Mouse (Mus musculus) lung, postnatal 25 days (tissue): ENCODE results near the gene Mecom.
A peak's percentile ranks its signal among the peaks of the same experiment; 100 is the strongest.
"Not testable (repeated sequence)": the region's sequence is repeated elsewhere in the genome, so short reads cannot be mapped to it uniquely, and the experiment has no call there.

Source experiments
- DNase-seq: peaks from one replicate; pipeline ENCODE4 v3.0.0; 2022; ENCODE audit warnings: low spot score

Mecom gene

DNA sequence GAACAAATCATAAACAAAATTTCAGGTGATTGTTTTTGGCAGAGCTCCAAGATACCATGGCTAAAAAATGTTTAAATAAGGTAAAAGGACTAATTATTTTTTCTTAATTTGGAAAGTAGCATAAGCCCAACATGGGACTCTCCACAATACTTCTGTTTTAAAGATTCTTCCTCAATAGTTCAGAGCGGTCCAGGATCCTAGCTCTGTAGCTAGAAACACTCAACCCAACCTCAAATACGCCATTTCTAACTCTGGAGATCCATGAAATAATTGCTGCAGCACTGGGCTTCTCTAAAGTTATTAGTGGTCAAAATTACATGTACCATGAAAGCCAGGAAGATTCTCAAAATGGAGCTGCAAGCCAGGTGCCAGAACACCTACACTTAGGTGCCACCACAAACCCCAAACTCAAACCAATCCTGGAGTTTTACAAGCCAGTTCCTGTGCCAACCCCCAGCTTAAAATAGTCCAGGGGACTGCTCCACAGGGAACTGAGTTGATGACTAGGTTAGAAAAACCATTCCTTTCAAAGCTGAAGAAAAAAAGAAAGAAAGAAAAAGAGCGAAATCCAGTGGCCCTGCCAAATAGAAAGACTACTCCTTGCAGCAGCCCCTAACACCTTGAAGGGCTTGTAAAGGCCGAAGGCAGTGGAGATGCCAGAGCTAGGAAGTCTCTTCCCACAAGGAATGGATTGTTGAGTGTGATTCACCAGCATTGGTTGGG, 102.4 kb downstream of the Mecom start:
- no peak for DNase-seq

DNA sequence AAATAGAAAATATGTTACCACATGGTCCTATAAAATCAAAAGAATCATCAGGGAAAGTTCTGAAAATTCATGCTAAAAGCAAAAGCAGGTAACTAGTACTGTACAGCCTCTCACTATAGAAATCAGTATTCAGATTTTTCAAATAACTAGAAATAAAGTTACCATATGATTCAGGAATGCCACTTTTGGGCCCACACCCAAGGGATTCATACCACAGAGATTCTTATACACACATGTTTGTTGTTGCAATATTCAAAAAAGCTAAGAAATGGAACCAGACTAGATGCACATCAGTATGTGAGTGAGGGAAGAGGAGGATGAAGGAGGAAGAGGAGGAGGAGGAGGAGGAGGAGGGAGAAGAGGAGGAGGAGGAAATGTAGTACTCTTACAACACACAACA, 106.2 kb downstream of the Mecom start:
- DNase-seq: no peak

DNA sequence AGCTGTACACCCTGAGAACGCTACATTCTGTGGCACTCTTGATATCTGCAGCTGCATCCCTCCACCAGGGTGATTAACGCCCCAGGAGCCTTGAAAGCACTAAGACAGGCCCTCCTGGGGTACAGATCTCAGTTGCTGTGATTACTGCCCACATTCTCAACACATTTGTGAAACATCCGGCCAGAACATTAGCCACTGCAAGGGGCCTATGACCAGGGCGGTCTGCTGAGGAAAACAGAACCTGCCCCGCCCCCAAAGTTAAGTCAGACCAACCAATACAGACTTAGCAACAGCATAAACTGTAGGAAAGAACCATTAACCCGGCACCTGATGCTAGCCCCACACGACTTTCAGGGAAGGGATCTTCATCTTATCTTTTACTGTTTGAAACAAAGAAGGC, 109.8 kb downstream of the Mecom start:
- no peak for DNase-seq

DNA sequence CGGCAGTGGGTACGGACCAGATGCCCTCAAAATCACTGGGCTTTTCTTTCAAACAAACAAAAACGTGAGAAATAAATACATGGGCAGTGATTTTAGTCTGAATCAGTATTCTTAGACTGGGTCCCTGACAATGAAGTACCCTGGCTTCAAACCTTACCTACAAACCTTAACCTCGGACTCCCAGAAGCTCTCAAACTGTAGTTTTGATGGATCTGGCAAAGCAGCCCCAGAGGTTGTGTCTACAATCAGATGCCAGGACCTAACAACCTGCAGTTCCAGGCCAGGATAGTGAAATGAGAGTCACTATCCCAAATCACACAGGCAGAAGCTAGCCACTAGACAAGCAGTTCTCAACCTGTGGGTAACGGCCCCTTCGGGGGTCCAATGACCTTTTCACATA, 111.2 kb downstream of the Mecom start:
- no peak for DNase-seq

DNA sequence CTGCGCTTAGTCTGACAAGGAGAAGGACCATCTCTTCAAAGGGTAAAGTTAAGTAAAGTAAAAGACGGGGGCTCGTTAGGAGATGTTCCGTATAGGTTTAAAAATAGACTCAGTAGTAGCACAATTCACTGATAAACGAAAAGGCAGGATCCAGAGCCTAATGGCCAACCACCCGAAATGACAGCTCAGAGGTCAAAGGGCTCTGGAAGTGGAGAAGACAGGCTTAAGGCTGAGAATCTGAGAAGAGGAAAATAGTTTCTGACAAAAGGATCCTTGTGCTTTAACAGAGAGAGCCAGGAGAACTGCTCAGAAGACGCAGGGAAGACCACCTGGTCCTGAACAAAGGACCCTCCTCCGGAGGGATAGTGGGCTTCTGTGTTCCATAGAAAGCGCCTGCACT, 111.7 kb downstream of the Mecom start:
- DNase-seq: no peak

DNA sequence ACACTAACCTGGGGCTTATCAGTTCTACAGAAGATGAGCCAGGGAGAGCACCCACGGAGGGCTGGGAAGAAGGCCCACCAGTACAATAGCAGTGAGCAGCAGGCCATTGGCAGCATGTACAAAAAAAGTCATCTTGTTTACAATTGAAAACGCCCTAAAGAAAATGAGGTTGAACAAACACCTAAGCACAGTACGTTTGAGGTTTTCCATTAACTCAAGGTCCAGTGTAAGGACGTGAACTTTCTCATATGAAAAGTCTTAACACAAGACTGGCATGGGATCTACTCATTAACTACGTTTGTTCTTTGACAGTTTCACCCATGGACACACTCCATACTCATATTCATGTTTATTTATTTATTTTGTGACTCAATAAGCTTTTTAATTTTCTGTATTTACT, 118.9 kb downstream of the Mecom start:
- no peak for DNase-seq

DNA sequence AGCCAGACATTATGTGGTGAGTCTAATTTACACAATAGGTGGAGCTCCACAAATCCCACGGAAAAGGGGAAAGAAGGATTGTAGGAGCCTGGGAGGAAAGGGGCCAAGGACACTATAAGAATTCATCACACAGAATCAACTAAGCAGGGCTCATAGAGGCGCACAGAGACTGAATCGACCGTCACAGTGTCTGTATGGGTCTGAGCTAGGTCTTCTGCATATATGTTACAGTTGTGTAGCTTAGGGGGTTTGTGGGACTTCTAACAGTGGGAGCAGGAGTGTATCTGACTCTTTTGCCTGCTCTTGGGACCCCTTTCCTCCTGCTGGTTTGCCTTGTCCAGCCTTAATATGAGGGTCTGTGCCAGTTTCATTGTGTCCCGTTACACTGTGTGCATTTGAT, 123.8 kb downstream of the Mecom start:
- no peak for DNase-seq

DNA sequence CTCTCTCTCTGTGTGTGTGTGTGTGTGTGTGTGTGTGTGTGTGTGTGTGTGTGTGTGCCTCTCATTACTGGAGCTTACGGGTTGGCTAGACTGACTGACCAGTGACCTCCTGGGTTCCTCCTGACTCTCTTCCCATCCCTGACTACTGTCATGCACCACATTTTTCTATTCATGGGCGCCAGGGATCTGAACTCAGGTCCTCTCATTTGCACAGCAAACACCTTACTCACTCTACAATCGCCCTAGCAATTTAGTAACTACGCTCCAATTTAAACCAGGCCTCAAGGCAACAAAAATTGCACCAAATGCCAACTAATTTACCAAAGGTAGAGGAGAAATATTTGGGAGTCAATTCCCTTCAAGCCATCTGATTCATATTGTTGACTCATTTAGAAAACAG, 125.9 kb downstream of the Mecom start:
- DNase-seq: not testable (repeated sequence)

DNA sequence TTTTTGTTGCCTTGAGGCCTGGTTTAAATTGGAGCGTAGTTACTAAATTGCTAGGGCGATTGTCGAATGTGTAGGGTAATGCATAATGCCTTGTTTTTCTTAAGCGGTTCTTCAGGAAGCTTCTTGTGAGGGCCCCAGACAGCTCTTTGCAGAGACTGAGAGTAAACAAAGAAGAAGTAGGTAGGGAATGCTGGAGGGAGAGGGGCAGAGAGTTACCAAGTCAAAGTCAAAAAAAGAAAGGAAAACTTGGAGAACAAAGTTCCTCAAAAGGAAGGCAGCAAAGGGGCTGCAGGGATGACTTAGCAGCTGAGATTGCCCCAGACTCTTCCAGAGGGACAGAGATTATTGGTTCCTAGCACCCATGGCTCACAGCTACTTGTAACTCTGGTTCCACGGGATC, 126.9 kb downstream of the Mecom start:
- no peak for DNase-seq

DNA sequence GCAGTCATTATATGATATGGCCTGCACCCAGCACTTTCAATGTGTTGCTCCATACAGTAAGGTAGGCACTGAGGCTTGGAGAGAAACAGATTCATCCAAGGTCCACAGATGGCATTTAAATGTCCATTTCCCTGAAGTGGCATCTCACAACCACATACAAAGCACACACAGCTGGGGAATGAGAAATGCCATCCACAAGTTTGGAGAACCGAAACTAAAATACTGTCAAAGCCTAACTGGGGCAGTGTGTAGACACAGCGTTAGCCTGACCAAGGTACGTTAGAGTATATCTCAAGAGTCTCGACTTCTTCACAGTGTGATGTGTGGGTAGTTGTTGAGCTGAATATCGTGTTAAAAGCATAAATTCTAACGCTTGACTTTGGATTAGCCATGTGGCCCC, 133.6 kb downstream of the Mecom start:
- no peak for DNase-seq

DNA sequence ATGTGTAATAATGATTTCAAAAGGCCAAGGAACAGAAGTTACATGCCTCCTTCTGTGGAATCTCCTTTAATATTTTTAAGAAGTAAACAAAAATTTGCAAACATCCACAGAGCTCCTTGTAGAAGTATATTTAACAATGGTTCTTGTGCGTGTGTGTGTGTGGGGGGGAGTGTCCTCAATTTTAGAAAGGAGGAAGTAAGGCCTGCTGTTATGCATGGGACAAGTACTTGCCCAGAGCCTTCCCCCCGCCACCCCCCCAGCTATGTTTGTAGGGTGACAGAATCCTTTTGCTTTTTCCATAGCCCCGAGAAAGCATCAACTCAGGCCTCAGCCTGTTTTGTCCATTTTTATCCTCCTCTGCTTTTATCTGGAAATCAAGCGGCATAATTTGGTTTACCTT, 137.0 kb downstream of the Mecom start:
- DNase-seq: no peak

DNA sequence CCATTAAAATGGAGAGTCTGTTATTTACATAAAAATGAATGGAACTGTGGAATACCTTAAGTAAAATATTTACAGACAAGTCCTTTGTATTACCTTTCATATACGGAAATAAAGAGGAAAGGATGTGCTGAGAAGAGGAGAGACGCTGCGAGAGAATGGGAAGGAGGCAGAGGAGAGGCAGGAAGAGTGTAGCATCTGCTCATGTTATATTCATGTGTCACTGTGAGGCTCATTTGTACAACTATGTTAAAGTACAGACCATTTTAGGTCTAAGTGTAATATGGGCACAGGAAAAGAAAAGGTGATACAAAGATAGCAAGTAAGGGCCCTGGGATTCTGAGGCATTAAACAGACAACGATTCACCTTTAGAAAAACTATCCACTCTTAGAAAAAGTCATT, 143.0 kb downstream of the Mecom start:
- no peak for DNase-seq

DNA sequence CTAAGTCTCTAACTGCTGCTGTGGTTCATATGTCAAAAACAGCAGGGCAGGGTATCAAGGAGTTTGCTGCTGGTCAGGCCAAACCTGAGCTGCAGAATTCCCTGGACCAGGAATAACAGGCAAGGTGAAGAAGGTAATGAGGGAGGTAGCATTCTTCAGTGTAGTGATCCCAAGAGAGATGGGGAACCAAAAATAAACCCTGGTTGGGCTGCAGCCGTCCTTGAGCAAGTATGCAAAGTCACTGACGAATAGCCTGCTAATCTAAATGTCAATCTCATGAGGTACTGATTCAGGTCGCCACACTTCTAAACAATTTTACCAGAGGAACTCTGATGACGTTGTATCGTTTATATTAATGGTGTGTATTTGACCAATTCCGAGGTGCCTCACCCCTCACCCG, 148.9 kb downstream of the Mecom start:
- DNase-seq: no peak

DNA sequence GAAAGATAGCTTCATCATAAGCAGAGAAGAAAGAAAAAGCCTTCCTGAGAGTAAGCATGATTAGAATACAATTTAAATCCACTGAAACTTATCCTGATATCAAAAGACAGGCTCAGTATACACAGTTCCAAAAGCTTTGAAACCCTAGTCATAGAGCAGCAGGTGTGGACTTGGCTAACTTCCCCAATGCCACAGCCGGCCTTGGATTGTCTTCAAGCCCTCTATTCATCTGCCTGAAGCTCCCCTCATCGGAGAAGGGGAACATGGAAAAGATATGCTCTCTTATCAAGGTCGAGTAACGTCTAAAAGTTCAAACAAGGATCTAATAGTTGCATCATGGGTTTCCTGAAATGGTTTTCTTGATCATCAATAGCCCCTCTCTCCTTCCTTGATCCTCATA, 152.9 kb downstream of the Mecom start:
- DNase-seq: no peak

DNA sequence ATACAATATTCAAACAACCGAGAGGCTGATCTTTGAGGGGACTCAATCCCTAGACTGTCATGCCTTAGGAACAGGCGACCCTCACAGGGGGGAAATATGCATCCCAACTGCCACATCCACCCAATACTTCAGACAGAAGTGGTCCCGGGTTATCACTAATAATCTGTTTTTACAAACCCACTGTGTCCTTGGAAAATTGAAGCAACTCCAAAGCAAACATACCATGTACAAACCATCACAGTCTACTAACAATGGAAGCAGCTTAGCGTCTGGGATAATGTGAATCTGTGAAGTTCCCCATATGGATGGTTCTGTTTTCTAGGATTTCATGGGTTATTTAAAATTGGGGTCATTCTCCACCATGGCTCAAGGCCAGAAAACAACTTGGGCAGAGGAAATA, 155.1 kb downstream of the Mecom start:
- DNase-seq: no peak

DNA sequence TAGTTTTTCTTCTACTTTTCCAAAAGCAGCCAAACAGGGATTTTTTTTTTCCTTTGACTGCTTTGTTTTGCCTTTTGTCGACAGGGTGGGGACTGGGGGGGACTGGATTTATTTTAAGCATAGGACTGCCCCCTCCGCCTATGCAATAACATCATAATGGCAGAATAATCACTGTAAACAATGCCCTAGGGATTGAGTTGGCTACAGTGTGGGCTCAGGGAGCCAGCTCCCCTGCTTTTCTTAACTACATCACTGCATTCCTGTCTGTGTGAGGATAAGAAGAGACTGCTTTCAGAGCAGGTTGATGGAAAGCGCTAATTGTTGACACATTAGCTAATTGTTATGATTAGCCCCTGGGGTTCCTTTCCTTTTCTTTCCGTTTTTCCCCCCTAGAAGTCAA, 155.6 kb downstream of the Mecom start:
- DNase-seq: no peak

DNA sequence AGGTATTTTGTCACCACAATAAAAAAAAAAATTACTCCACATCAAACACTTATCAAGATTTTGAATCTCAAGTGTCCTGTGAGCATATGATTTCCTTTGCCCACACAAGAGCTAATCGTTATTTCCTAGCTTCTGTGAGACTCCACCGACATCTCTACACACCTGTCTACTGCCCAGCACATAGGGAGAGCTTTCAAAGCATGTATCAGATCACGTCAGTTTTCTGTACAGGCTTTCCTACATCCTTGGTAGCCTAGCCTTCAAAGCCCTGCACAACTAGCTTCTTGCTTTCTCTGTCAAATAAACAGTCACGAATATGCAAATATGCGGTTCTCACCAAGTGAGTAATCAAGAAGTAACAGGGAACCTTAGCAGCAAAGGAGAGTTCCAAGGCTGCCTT, 157.5 kb downstream of the Mecom start:
- no peak for DNase-seq

DNA sequence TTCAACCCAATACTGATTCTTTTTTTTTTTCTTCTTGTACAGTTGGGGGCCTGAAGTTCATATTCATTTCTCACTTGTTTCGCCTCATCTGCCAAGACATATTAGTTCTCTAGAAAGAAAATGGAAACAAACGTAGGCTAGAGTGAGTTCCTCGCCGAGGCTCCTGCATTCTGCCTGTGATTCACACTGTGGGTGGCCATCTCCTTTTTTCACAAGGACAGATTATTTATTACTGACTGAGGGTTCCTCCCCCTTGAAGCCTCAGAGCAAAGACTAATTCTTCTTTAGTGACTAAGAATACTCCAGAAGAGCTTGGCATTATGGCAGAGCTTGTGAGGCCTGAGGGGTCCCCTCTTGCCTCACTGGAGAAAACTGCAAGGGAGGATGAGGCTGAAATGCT, 167.5 kb downstream of the Mecom start:
- DNase-seq: no peak

DNA sequence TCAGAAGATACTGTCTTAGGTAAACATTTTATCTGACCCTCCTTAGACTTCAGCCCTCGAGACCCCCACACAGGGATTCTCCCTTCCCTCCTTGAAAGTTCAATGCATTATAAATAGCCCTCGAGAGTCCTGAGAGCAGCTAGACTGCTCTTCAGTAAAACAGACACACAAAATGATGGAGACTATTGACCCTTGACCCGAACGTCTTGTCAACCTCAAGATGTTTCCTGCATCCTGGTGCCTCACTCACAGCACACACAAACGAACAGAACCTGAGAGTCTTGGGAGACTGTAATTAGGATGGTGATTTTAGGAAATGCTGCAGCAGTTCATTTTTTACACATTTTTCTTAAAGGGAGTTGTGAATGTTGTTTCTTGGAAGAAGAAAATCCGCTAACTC, 168.5 kb downstream of the Mecom start:
- DNase-seq: no peak

DNA sequence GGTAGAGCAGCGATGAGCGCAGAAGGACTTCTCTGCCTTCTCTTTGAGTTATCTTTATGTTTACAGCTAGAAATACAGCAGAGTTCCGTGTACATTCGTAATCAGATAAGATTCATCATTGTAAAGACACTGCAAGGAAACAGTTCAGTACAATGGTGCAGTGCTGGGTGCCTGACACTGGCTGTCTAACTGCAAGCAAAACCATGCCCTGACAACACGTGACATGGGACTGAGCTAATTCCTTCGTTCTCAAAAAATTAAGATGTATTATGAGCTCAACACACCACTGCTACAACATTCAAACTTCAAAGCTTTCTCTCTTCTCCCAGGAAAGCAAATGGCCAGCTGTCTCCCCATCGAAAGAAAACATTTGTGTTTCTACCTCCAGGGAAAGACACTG, 176.3 kb downstream of the Mecom start:
- DNase-seq: no peak

DNA sequence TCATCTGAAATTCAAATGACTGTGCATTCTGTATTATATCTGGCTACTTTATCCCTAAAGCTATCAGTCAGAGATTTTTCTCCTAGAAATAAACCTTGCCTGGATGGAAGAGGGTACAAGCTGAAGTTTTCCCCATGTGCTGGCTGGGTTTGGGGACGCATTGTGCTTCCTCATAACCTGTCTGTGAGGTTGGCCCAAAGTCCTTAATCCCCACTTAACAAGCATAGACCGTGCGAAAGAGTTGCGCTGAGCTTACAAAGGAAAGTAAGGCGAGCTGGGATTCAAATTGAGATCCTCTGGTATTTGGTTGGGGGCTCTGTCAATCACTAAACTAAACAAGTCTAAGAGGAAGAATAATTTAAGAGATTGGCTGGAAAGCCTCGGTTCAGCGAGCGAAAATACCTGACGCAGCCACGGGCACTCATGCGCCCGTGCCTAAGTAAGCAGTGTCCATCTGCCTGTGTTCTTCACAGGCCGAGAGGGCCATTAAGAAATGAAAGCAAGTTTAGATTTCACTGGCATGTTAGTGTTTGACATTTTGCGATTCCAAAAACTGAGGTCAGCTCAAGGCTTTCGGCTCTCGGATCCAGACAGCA, 176.8 kb downstream of the Mecom start:
- no peak for DNase-seq

DNA sequence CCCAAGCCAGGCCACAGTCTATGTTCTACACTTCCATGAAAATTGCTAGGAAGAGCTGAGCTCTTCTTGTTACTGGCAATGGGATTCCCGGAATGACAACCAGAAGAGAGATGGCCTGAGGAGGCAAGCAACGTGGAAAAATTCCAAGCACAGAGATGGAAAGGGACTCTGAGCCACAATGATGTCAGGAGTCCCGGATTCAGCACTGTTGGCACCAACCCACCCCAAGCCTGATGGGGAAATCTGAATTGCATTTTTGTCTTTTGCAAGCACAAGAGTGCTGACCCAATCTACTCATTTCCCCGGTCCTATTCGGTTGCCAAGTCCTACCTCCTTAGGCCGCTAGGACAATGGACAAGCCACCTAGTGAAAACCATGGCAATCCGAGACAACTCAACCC, 181.2 kb downstream of the Mecom start:
- peak; percentile 18 for DNase-seq

DNA sequence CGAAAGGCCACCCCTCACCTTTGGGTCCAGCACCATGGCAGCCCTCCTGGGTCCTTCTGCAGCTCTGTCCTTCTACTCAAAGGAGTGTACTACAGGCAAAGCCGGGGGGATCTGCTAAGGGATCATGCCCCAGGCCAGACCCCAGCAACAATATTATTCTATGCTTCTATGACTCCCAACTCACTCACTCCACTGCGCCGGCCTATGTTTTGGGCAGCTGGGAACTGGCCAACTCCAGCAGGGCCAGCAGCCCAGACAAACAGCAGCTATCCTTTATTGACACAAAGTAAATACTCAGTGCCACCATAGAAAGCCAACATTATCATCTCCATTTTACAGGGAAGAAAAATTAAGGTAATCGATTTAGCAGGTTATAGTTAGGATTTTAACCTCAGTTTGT, 186.6 kb downstream of the Mecom start:
- no peak for DNase-seq
